9 mouse cellular contexts compared by ENCODE assay signal in genomic region chr13:52041467-52042421, GRCm38 (mm10).
DNase-seq lines count a peak whose midpoint lies in the region; ATAC-seq lines count a peak whose summit lies in the region.
"Had no signal": no experiment of that assay in that cellular context is flagged by ENCODE, and none has a peak within 500 bp of the region (broad histone marks: within the 10 kb centered on the region; RNA-seq: fewer than 3 reads in every experiment).

No protein-coding gene starts in this region.

- H3K4me3 ChIP-seq in embryonic facial prominence, embryonic 11.5 days (ENCODE audit: low read depth, low read length) = no peak overlapping the region
- H3K4me3 ChIP-seq in heart, embryonic 11.5 days (ENCODE audit: low read depth, low read length) = no peak overlapping the region
- H3K4me3 ChIP-seq in lung, embryonic 15.5 days = no peak overlapping the region
- H3K4me3 ChIP-seq in stomach, embryonic 15.5 days (replicated peaks) = no peak overlapping the region

- no peak overlapping the region; the same call in 1 of the 2 replicates for H3K9ac ChIP-seq in embryonic facial prominence, embryonic 11.5 days (replicated peaks; ENCODE audit: low read length)
- no peak overlapping the region for H3K9ac ChIP-seq in heart, embryonic 11.5 days (ENCODE audit: low read depth, low read length)
- no peak overlapping the region for H3K9ac ChIP-seq in lung, embryonic 15.5 days
- H3K9ac ChIP-seq in stomach, embryonic 15.5 days = no peak overlapping the region

- H3K27me3 ChIP-seq in embryonic facial prominence, embryonic 11.5 days (ENCODE audit: control insufficient read depth, insufficient read depth, low read length) = no peaks in the 10 kb centered on the region
- no peaks in the 10 kb centered on the region for H3K27me3 ChIP-seq in heart, embryonic 11.5 days (ENCODE audit: control insufficient read depth, insufficient read depth, low read length)
- no peaks in the 10 kb centered on the region for H3K27me3 ChIP-seq in lung, embryonic 15.5 days
- H3K27me3 ChIP-seq in stomach, embryonic 15.5 days (replicated peaks) = no peaks in the 10 kb centered on the region
- H3K27me3 ChIP-seq: Patski had no signal

- DNase-seq in retina, postnatal 1 day = peak; percentile 53
- DNase-seq in retina, embryonic 14.5 days (ENCODE audit: low spot score) = no peak
- no peak for DNase-seq in embryonic facial prominence, embryonic 11.5 days (ENCODE audit: low spot score)
- peak; percentile 71 for DNase-seq in kidney, adult 9 months
- DNase-seq in spleen, postnatal 36 days (ENCODE audit: low spot score in 2 of 2) = no peak

- no peak; the same call in 1 of the 2 replicates for ATAC-seq in embryonic facial prominence, embryonic 11.5 days (replicated peaks; ENCODE audit: insufficient number of reproducible peaks, low FRiP score, low TSS enrichment, low read depth)
- 0 out of 2 replicates have a peak, but pooled peaks have one; percentile 23 for ATAC-seq in heart, embryonic 11.5 days (replicated peaks; ENCODE audit: insufficient number of reproducible peaks, low FRiP score, low TSS enrichment)
- ATAC-seq in lung, embryonic 15.5 days (ENCODE audit: borderline replicate concordance, extremely low read depth, low FRiP score, low TSS enrichment) = peak; percentile 79
- ATAC-seq in stomach, embryonic 15.5 days (ENCODE audit: insufficient read depth, low FRiP score, low read depth) = peak; percentile 55; the same call in 1 of the 2 replicates
- ATAC-seq: Patski had no signal

- no peak overlapping the region for H3K4me2 ChIP-seq in embryonic facial prominence, embryonic 11.5 days (ENCODE audit: low read depth, low read length)
- H3K4me2 ChIP-seq in heart, embryonic 11.5 days = 0 out of 2 replicates have a peak overlapping the region, but pooled peaks have one; percentile 15
- peak overlapping the region; percentile 33 for H3K4me2 ChIP-seq in lung, embryonic 15.5 days
- H3K4me2 ChIP-seq in stomach, embryonic 15.5 days = peak overlapping the region; percentile 31; the same call in 1 of the 2 replicates

- H3K27ac ChIP-seq in embryonic facial prominence, embryonic 11.5 days (replicated peaks; ENCODE audit: low read depth, low read length) = 0 out of 2 replicates have a peak overlapping the region, but pooled peaks have one; percentile 13
- no peak overlapping the region for H3K27ac ChIP-seq in heart, embryonic 11.5 days (ENCODE audit: low read depth, low read length)
- H3K27ac ChIP-seq in lung, embryonic 15.5 days = peak overlapping the region; percentile 76
- H3K27ac ChIP-seq in stomach, embryonic 15.5 days = peak overlapping the region; percentile 65

- WGBS in embryonic facial prominence, embryonic 11.5 days = 53% methylated on average over 15 of the region's 15 CpGs
- WGBS in heart, embryonic 11.5 days (ENCODE audit: insufficient replicate concordance) = 46% methylated on average over 15 of the region's 15 CpGs
- WGBS in lung, embryonic 15.5 days = 27% methylated on average over 15 of the region's 15 CpGs
- 49% methylated on average over 15 of the region's 15 CpGs for WGBS in stomach, embryonic 15.5 days

- H3K9me3 ChIP-seq in embryonic facial prominence, embryonic 11.5 days (replicated peaks; ENCODE audit: control insufficient read depth, low read length) = no peaks in the 10 kb centered on the region
- H3K9me3 ChIP-seq in heart, embryonic 11.5 days (replicated peaks; ENCODE audit: control insufficient read depth, low read length) = no peaks in the 10 kb centered on the region
- H3K9me3 ChIP-seq in lung, embryonic 15.5 days = no peaks in the 10 kb centered on the region
- H3K9me3 ChIP-seq in stomach, embryonic 15.5 days = no peaks in the 10 kb centered on the region

- no peaks in the 10 kb centered on the region for H3K36me3 ChIP-seq in embryonic facial prominence, embryonic 11.5 days (replicated peaks; ENCODE audit: control insufficient read depth, insufficient read depth, low read depth, low read length)
- no peaks in the 10 kb centered on the region for H3K36me3 ChIP-seq in heart, embryonic 11.5 days (ENCODE audit: control insufficient read depth, insufficient read depth, low read length)
- H3K36me3 ChIP-seq in lung, embryonic 15.5 days = no peaks in the 10 kb centered on the region
- H3K36me3 ChIP-seq in stomach, embryonic 15.5 days = no peaks in the 10 kb centered on the region

- H3K4me1 ChIP-seq in embryonic facial prominence, embryonic 11.5 days (ENCODE audit: control insufficient read depth, insufficient read depth, low read length) = no peaks in the 10 kb centered on the region
- H3K4me1 ChIP-seq in heart, embryonic 11.5 days (ENCODE audit: control insufficient read depth, insufficient read depth, low read length) = peaks cover 23% of the 10 kb centered on the region
- H3K4me1 ChIP-seq in lung, embryonic 15.5 days = peaks cover 30% of the 10 kb centered on the region
- H3K4me1 ChIP-seq in stomach, embryonic 15.5 days = peaks cover 15% of the 10 kb centered on the region

Comparison
In these comparisons a context has a peak if more than half of its experiments do, and no peak if none do; other contexts are left out.
1. DNase-seq: peak in retina, postnatal 1 day (single experiment) and kidney, adult 9 months (single experiment); none in retina, embryonic 14.5 days (single experiment), embryonic facial prominence, embryonic 11.5 days (single experiment) and spleen, postnatal 36 days (0 of 2).